ENCODE assay signal across 8 mouse cellular contexts in the genomic region with DNA sequence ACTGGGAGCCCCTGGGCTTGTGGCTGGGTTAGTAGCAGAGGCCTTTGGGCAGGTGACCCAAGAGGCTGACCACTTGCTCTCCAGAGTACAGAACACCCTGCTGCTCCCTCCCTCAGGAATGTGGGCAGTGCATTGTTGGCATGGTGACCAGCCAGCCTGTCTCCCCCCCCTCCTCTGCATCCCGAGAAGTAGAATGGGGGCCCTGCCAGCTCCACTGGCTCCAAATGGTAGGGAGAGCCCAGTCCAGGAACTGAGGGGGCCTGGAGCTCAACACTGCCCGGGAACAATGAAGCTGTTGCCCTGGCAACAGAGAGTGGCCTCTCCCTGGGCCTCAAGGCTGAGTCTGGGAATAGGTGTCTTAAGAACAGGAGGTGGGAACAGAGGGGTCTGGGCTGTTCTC.
A peak's percentile ranks its signal among the peaks of the same experiment; 100 is the strongest.
DNase-seq lines count a peak whose midpoint lies in the region; ATAC-seq lines count a peak whose summit lies in the region.

No protein-coding gene starts in this region.

- H3K36me3 ChIP-seq in heart, embryonic 16.5 days (ENCODE audit: control insufficient read depth, insufficient read depth) = no peaks in the 10 kb centered on the region
- H3K36me3 ChIP-seq in limb, embryonic 11.5 days (ENCODE audit: control insufficient read depth, insufficient read depth, low read length) = no peaks in the 10 kb centered on the region
- no peaks in the 10 kb centered on the region for H3K36me3 ChIP-seq in neural tube, embryonic 15.5 days

- H3K4me3 ChIP-seq in heart, embryonic 16.5 days (ENCODE audit: low read length) = no peak overlapping the region
- no peak overlapping the region for H3K4me3 ChIP-seq in limb, embryonic 11.5 days (ENCODE audit: low read depth, low read length)
- no peak overlapping the region for H3K4me3 ChIP-seq in neural tube, embryonic 15.5 days (replicated peaks)

- no peak overlapping the region for H3K4me2 ChIP-seq in heart, embryonic 16.5 days (ENCODE audit: low read depth, low read length)
- peak overlapping the region; percentile 11; the same call in 1 of the 2 replicates for H3K4me2 ChIP-seq in limb, embryonic 11.5 days (ENCODE audit: low read depth, severe bottlenecking)
- H3K4me2 ChIP-seq in neural tube, embryonic 15.5 days = no peak overlapping the region

- no peak for DNase-seq in heart, adult 9 months (ENCODE audit: low spot score in 2 of 2)
- DNase-seq in embryo, embryonic 10 days (ENCODE audit: low spot score) = peak; percentile 84
- DNase-seq in heart, postnatal 4 days = peak; percentile 56
- DNase-seq in limb, embryonic 11.5 days (ENCODE audit: low spot score) = peak; percentile 58
- no peak for DNase-seq in frontal cortex, postnatal 14 days (ENCODE audit: low spot score in 2 of 2)
- DNase-seq in spleen, postnatal 4 days (ENCODE audit: low spot score in 2 of 2) = no peak

- peaks cover 12% of the 10 kb centered on the region for H3K4me1 ChIP-seq in heart, embryonic 16.5 days (ENCODE audit: control insufficient read depth, insufficient read depth, low read length)
- H3K4me1 ChIP-seq in limb, embryonic 11.5 days (ENCODE audit: control insufficient read depth, insufficient read depth, low read length) = peaks cover 9% of the 10 kb centered on the region
- peaks cover 18% of the 10 kb centered on the region for H3K4me1 ChIP-seq in neural tube, embryonic 15.5 days

- peak; percentile 77 for ATAC-seq in heart, embryonic 16.5 days (replicated peaks; ENCODE audit: extremely low read depth, insufficient read depth, low FRiP score)
- peak; percentile 74 for ATAC-seq in limb, embryonic 11.5 days (ENCODE audit: insufficient number of reproducible peaks, low FRiP score, low TSS enrichment, low read depth)
- ATAC-seq in neural tube, embryonic 15.5 days (ENCODE audit: low FRiP score) = peak; percentile 73

- H3K27ac ChIP-seq in heart, embryonic 16.5 days (ENCODE audit: low read length) = no peak overlapping the region
- H3K27ac ChIP-seq in limb, embryonic 11.5 days (replicated peaks; ENCODE audit: low read depth, low read length) = no peak overlapping the region
- no peak overlapping the region for H3K27ac ChIP-seq in neural tube, embryonic 15.5 days (replicated peaks)

- H3K9me3 ChIP-seq in heart, embryonic 16.5 days (replicated peaks; ENCODE audit: control insufficient read depth, low read length) = no peaks in the 10 kb centered on the region
- no peaks in the 10 kb centered on the region for H3K9me3 ChIP-seq in limb, embryonic 11.5 days (ENCODE audit: control insufficient read depth, low read length)
- no peaks in the 10 kb centered on the region for H3K9me3 ChIP-seq in neural tube, embryonic 15.5 days (replicated peaks)

- 5% methylated on average over 2 of the region's 2 CpGs for WGBS in heart, embryonic 16.5 days
- WGBS in limb, embryonic 11.5 days = 0% methylated on average over 2 of the region's 2 CpGs
- WGBS in neural tube, embryonic 15.5 days = 2% methylated on average over 2 of the region's 2 CpGs

- H3K9ac ChIP-seq in heart, embryonic 16.5 days (ENCODE audit: low read length) = no peak overlapping the region
- peak overlapping the region; percentile 23; the same call in 1 of the 2 replicates for H3K9ac ChIP-seq in limb, embryonic 11.5 days (ENCODE audit: low read length)
- no peak overlapping the region for H3K9ac ChIP-seq in neural tube, embryonic 15.5 days (replicated peaks)

- no peaks in the 10 kb centered on the region for H3K27me3 ChIP-seq in heart, embryonic 16.5 days (ENCODE audit: control insufficient read depth, insufficient read depth, low read length)
- no peaks in the 10 kb centered on the region for H3K27me3 ChIP-seq in limb, embryonic 11.5 days (ENCODE audit: control insufficient read depth, insufficient read depth, low read length)
- no peaks in the 10 kb centered on the region for H3K27me3 ChIP-seq in neural tube, embryonic 15.5 days (replicated peaks)

Comparison
In these comparisons a context has a peak if more than half of its experiments do, and no peak if none do; other contexts are left out.
1. DNase-seq: peak in embryo, embryonic 10 days (single experiment), heart, postnatal 4 days (single experiment) and limb, embryonic 11.5 days (single experiment); none in heart, adult 9 months (0 of 2), frontal cortex, postnatal 14 days (0 of 2) and spleen, postnatal 4 days (0 of 2).
2. Peak in every context shown above with its lines, with median percentiles within 50 percentile points of each other: ATAC-seq.